Mouse (Mus musculus) myocyte (in vitro differentiated cells): Measurements from ENCODE around the gene Eef1akmt2. TPM values are rescaled to one million over a fixed set of nuclear protein-coding genes. Genes with fewer than 3 reads are reported as not detected.
A peak's percentile ranks its signal among the peaks of the same experiment; 100 is the strongest.

ENCODE experiments used
- H3K27me3 ChIP-seq: one replicate; pipeline ENCODE4 v1.6.1; 2011; ENCODE audit not compliant: control insufficient read depth, insufficient read depth, insufficient read length
- H3K36me3 ChIP-seq: one replicate; pipeline ENCODE4 v1.6.1; 2011; ENCODE audit not compliant: control insufficient read depth, insufficient read depth
- H3K4me2 ChIP-seq: one replicate; pipeline ENCODE4 v1.6.1; 2011; ENCODE audit warnings: low read depth, control low read depth
- H3K4me3 ChIP-seq: one replicate; pipeline ENCODE4 v1.5.1; 2011; ENCODE audit warnings: mild to moderate bottlenecking, control low read depth, moderate library complexity
- H3K79me2 ChIP-seq: one replicate; pipeline ENCODE4 v1.6.1; 2011; ENCODE audit not compliant: control insufficient read depth, insufficient read depth
- H3ac ChIP-seq: one replicate; pipeline ENCODE4 v1.6.1; 2011; ENCODE audit not compliant: control insufficient read depth, insufficient read length
- CEBPB ChIP-seq: IDR thresholded peaks from 2 replicates; pipeline ENCODE4 v1.6.1; 2011; ENCODE audit warnings: mild to moderate bottlenecking, moderate library complexity; ENCODE audit not compliant: poor library complexity, insufficient read depth, severe bottlenecking
- E2F4 ChIP-seq: IDR thresholded peaks from one replicate; pipeline ENCODE4 v1.6.1; 2011; ENCODE audit warnings: mild to moderate bottlenecking, control low read depth, moderate library complexity; ENCODE audit not compliant: insufficient read depth
- MAX ChIP-seq: IDR thresholded peaks from one replicate; pipeline ENCODE4 v1.6.1; 2011; ENCODE audit warnings: low read depth, mild to moderate bottlenecking, control low read depth
- MYOD1 ChIP-seq, 3 experiments: IDR thresholded peaks; one replicate each; pipeline ENCODE4 v1.6.1; 2011; ENCODE audit warnings: control low read depth in 2 of 3, low read depth in 2 of 3, mild to moderate bottlenecking in 2 of 3, moderate library complexity in 1 of 3; ENCODE audit not compliant: insufficient read length in 2 of 3, control insufficient read depth in 1 of 3
- MYOG ChIP-seq, 3 experiments: IDR thresholded peaks; one replicate each; pipeline ENCODE4 v1.6.1; 2011; ENCODE audit warnings: control low read depth in 2 of 3, low read depth in 2 of 3, mild to moderate bottlenecking in 2 of 3; ENCODE audit not compliant: insufficient read length in 2 of 3, control insufficient read depth in 1 of 3, insufficient read depth in 1 of 3
- POLR2A ChIP-seq: IDR thresholded peaks from one replicate; pipeline ENCODE4 v1.6.1; 2011; ENCODE audit warnings: low read depth, mild to moderate bottlenecking, control low read depth, moderate library complexity; ENCODE audit not compliant: insufficient read length
- POLR2AphosphoS2 ChIP-seq: IDR thresholded peaks from one replicate; pipeline ENCODE4 v1.6.1; 2011; ENCODE audit warnings: low read depth, control low read depth; ENCODE audit not compliant: insufficient read length
- REST ChIP-seq: IDR thresholded peaks from one replicate; pipeline ENCODE4 v1.6.1; 2011; ENCODE audit warnings: mild to moderate bottlenecking, control low read depth, moderate library complexity; ENCODE audit not compliant: insufficient read depth, insufficient read length
- SRF ChIP-seq: IDR thresholded peaks from one replicate; pipeline ENCODE4 v1.6.1; 2011; ENCODE audit warnings: low read depth; ENCODE audit not compliant: control insufficient read depth, insufficient read length
- TCF12 ChIP-seq: IDR thresholded peaks from one replicate; pipeline ENCODE4 v1.6.1; 2011; ENCODE audit warnings: mild to moderate bottlenecking, control low read depth; ENCODE audit not compliant: poor library complexity, insufficient read depth, severe bottlenecking
- TCF3 ChIP-seq: IDR thresholded peaks from one replicate; pipeline ENCODE4 v1.6.1; 2011; ENCODE audit warnings: low read depth, control low read depth; ENCODE audit not compliant: insufficient read length
- USF1 ChIP-seq: IDR thresholded peaks from one replicate; pipeline ENCODE4 v1.6.1; 2011; ENCODE audit warnings: low read depth, mild to moderate bottlenecking, control low read depth, moderate library complexity
- polyA plus RNA-seq: library from polyadenylated mRNA; unstranded; fragments of >200 nt; fragmentation: generic; extraction: Trizol; gene quantifications from one replicate; pipeline ENCODE4 v1.2.1, GENCODE M21; 2012; ENCODE audit warnings: missing spikeins

Eef1akmt2 gene
- polyA plus RNA-seq, 1 experiment: 10.8 TPM

DNA sequence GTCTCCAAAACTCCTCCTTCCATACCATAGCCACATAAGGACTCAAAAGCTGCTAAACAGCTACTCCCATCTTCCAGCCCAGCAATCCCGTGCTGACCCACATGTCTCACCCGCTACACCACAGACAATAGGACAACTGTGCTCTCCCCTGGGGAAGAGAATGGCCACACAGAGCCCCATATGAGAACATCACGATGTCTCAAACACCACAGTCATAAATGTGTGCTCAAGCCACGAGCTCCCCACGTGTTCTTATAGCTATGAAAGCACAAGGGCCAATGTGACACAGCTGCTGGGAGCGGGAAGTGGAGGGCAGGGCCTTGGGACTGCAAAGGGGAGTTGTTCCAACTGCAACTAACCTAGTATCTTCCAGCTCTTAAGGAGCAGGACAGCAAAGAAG, 59.0 kb downstream of the Eef1akmt2 start:
- TF ChIP-seq POLR2A: no peak
- TF ChIP-seq MYOD1 (IDR thresholded peaks at IDR 0.05; ENCODE audit: control insufficient read depth in 1 of 3, insufficient read length in 2 of 3, low read depth in 2 of 3): peak in 1 of 3 experiments; percentile 19
- peak in 1 of 3 experiments; percentile 57 for TF ChIP-seq MYOG (IDR thresholded peaks at IDR 0.05; ENCODE audit: control insufficient read depth in 1 of 3, insufficient read depth in 1 of 3, insufficient read length in 2 of 3, low read depth in 2 of 3)
- Histone ChIP-seq H3K36me3 (no peaks in the 10 kb centered on the region), H3K4me3 (no peak overlapping the region), H3K27me3 (no peaks in the 10 kb centered on the region), H3K79me2 (peaks cover 16% of the 10 kb centered on the region), H3ac (no peak overlapping the region), H3K4me2 (no peak overlapping the region)

DNA sequence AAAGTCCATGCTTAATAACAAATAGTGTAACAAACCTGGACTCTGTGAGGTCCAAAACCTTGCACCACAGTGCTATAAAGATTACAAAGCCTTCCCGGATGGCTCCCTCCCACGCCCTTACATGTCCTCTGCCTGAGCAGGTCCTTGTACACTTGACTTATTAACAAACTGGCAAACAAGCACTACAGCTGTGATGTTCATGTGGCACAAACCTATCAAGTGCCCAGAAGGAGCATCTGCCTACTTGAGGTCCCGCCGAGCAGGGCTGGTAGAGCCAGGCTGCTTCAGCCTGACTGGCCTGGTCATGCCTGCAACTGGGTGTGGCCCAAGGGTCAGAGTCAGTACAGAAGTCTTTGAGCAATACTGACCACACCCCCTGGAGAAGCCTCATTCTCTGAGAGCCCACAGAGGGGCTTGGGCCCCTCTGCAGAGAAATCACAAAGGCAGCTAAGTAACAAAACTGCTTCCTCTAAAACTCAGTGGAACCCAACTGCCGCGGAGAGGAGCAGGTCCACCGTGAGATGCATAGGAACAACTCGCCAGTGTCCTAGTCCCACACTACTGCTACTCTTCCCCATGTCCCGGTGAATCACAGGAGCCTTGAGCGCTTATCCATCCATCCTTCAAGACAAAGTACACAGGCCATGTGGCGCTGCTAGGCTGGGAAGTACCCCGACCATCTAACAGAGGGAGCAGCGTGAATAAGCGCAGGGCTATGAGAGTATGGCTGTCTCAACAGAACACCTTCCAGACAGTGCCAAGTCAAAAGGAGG, 61.8 kb downstream of the Eef1akmt2 start:
- no peak overlapping the region for H3K4me2 ChIP-seq
- peaks cover 16% of the 10 kb centered on the region for H3K79me2 ChIP-seq
- H3K36me3 ChIP-seq: no peaks in the 10 kb centered on the region
- TF ChIP-seq POLR2AphosphoS2 (no peak), E2F4 (no peak), REST (no peak), MAX (no peak), MYOD1 (IDR thresholded peaks at IDR 0.05; ENCODE audit: control insufficient read depth in 1 of 3, insufficient read length in 2 of 3, low read depth in 2 of 3) (peak in 1 of 3 experiments; percentile 26), TCF12 (no peak), USF1 (no peak), MYOG (IDR thresholded peaks at IDR 0.05; ENCODE audit: control insufficient read depth in 1 of 3, insufficient read depth in 1 of 3, insufficient read length in 2 of 3, low read depth in 2 of 3) (peak in 2 of 3 experiments; percentile 20 to 48), TCF3 (no peak), SRF (no peak)
- H3K4me3 ChIP-seq: no peak overlapping the region
- no peak overlapping the region for H3ac ChIP-seq
- no peaks in the 10 kb centered on the region for H3K27me3 ChIP-seq

DNA sequence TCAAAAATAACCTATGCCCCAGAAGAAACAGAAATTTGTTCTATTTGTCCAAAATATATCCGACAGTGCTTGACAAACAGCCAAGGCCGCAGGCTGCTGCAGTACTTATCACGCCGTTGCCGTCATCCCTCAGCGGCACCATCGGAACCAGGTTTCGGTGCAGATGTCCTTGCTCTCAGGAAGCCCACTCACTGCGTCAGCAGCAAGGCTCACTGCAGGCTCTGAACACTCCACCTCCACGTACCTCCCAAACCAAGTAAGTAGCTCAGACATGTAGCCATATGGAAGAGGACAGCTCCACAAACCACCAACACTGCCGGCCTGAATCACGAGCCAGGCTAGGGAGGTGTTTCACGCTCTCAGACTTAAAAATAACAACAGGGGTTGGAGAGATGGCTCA, 63.6 kb downstream of the Eef1akmt2 start:
- H3K79me2 ChIP-seq: peaks cover 16% of the 10 kb centered on the region
- no peak overlapping the region for H3ac ChIP-seq
- no peak overlapping the region for H3K4me2 ChIP-seq
- H3K4me3 ChIP-seq: no peak overlapping the region
- no peaks in the 10 kb centered on the region for H3K27me3 ChIP-seq
- no peaks in the 10 kb centered on the region for H3K36me3 ChIP-seq
- TF ChIP-seq MAX (no peak), USF1 (no peak), MYOD1 (IDR thresholded peaks at IDR 0.05; ENCODE audit: control insufficient read depth in 1 of 3, insufficient read length in 2 of 3, low read depth in 2 of 3) (no peak), TCF12 (no peak), CEBPB (no peak), POLR2AphosphoS2 (no peak)

GRCm38 (mm10) chr7:132787496-132788190, 64.8 kb downstream of the Eef1akmt2 start:
- peaks cover 13% of the 10 kb centered on the region for H3K79me2 ChIP-seq
- no peak overlapping the region for H3ac ChIP-seq
- H3K36me3 ChIP-seq: no peaks in the 10 kb centered on the region
- no peaks in the 10 kb centered on the region for H3K27me3 ChIP-seq
- TF ChIP-seq TCF12: no peak
- no peak for TF ChIP-seq E2F4
- TF ChIP-seq POLR2A: no peak
- TF ChIP-seq MYOG (IDR thresholded peaks at IDR 0.05; ENCODE audit: control insufficient read depth in 1 of 3, insufficient read depth in 1 of 3, insufficient read length in 2 of 3, low read depth in 2 of 3): no peak
- no peak for TF ChIP-seq SRF
- no peak for TF ChIP-seq CEBPB
- no peak overlapping the region for H3K4me3 ChIP-seq
- no peak overlapping the region for H3K4me2 ChIP-seq

- H3K79me2 ChIP-seq: peaks cover 7% of the 10 kb centered on the region
- H3K4me3 ChIP-seq: no peak overlapping the region
- no peak overlapping the region for H3K4me2 ChIP-seq
- no peaks in the 10 kb centered on the region for H3K36me3 ChIP-seq
- TF ChIP-seq SRF: no peak
- no peak for TF ChIP-seq CEBPB
- no peak for TF ChIP-seq MAX
- no peak for TF ChIP-seq TCF3
- TF ChIP-seq REST: no peak
- no peak for TF ChIP-seq E2F4
- TF ChIP-seq MYOD1 (IDR thresholded peaks at IDR 0.05; ENCODE audit: control insufficient read depth in 1 of 3, insufficient read length in 2 of 3, low read depth in 2 of 3): no peak
- TF ChIP-seq MYOG (IDR thresholded peaks at IDR 0.05; ENCODE audit: control insufficient read depth in 1 of 3, insufficient read depth in 1 of 3, insufficient read length in 2 of 3, low read depth in 2 of 3): no peak
- TF ChIP-seq POLR2A: no peak
- TF ChIP-seq TCF12: no peak
- no peak for TF ChIP-seq USF1
- no peak for TF ChIP-seq POLR2AphosphoS2
- H3ac ChIP-seq: no peak overlapping the region
- no peaks in the 10 kb centered on the region for H3K27me3 ChIP-seq
Observed at GRCm38 (mm10) chr7:132787022-132787421, 65.5 kb downstream of the Eef1akmt2 start.
